In genomic region chr8:95888285-95889136, GRCm38 (mm10) we compare ENCODE assay signal across 8 mouse cellular contexts. TPM values are rescaled to one million over a fixed set of nuclear protein-coding genes. Genes with fewer than 3 reads are reported as not detected.
DNase-seq lines count a peak whose midpoint lies in the region; ATAC-seq lines count a peak whose summit lies in the region.

Got2 (minus strand) TSS chr8:95888547.

- peak; percentile 95 for ATAC-seq in inflammation-experienced regulatory T-cells, adult 6 months
- ATAC-seq in megakaryocyte-erythroid progenitor cell, adult 5-6 weeks (replicated peaks; ENCODE audit: low FRiP score, low TSS enrichment, poor library complexity, severe bottlenecking): peak; percentile 94

- peak; percentile 94 for DNase-seq in adipocyte (ENCODE audit: low spot score)
- peak; percentile 96 for DNase-seq in embryo, embryonic 10 days (ENCODE audit: low spot score)
- DNase-seq in gastrocnemius, postnatal 14 days: peak; percentile 89
- peak; percentile 82 to 91 for DNase-seq in left cerebral cortex, postnatal 10 days (ENCODE audit: extremely low spot score in 1 of 2, low spot score in 2 of 2)
- peak; percentile 87 for DNase-seq in right cerebral cortex, postnatal 25 days
- DNase-seq in urinary bladder, postnatal 4 days (ENCODE audit: low spot score in 2 of 2): peak; percentile 83 to 90

- intact Hi-C loops in gastrocnemius, postnatal 14 days (cut with DNase I; ENCODE audit: low total_unique reads): no loop called here
- intact Hi-C loops in left cerebral cortex, postnatal 10 days (cut with DNase I): no loop called here

RNA-seq across cellular contexts. Expression of gene Got2, which starts in this region (rescaled TPM):
- total RNA-seq in gastrocnemius, postnatal 14 days (2021): 100 to 1,000 TPM; 335 to 396 TPM
- 100 to 1,000 TPM in 2 of 3 experiments, 10 to 100 TPM in 1; 67.0 to 136 (median 118) TPM for polyA plus RNA-seq in inflammation-experienced regulatory T-cells, adult 6 months (2017; shearing (Covaris generic))
- total RNA-seq in left cerebral cortex, postnatal 10 days (2021): 100 to 1,000 TPM; 210 to 215 TPM
- 209 and 215 TPM in 2 replicates for total RNA-seq in megakaryocyte-erythroid progenitor cell, adult 5-6 weeks (2014; fragmentation: Nextera tagmentation)
- total RNA-seq in megakaryocyte-erythroid progenitor cell, adult 5-6 weeks (2017): 106 and 141 TPM in 2 replicates

Comparison
In these comparisons a context has a peak if more than half of its experiments do, and no peak if none do; other contexts are left out.
1. Peak in every context shown above with its lines: DNase-seq and ATAC-seq.